Mouse (Mus musculus): ENCODE measurements at regions not wholly inside any gene's neighbourhood (a gene's known extent, or its start where the extent isn't known, plus 50 kb on each side); places are given as distances from the start of the nearest gene placed in this dataset.

GRCm38 (mm10) chr6:117000951-117001725 lies 167.2 kb upstream of the Cxcl12 start:
- no peak for DNase-seq

GRCm38 (mm10) chr6:117012621-117013020 lies 155.7 kb upstream of the Cxcl12 start:
- DNase-seq, result no peak

DNA sequence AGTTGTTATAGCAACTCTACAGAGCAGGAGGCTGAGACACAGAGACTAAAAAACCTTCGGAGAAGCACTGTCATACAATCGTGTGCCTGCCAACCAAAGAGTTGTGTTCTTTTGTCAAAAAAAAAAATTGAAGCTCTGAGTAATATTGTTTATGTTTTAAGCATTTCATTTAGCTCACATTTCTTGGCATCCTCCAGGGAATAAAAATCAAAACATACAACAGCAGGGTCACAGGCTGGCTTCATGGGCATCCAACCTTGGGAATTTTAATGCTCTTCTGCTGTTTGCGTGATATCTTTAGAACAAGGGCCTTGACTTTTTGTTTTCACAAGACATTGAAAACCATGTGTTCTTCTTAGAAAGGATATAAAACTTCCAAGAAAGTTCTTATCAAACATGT lies 152.9 kb upstream of the Cxcl12 start:
- no peak for DNase-seq

- DNase-seq, result no peak
Observed at GRCm38 (mm10) chr6:117021851-117022250, 146.5 kb upstream of the Cxcl12 start.

GRCm38 (mm10) chr6:117032042-117032746 lies 136.1 kb upstream of the Cxcl12 start:
- DNase-seq, result no peak

GRCm38 (mm10) chr6:117043744-117044143 lies 124.6 kb upstream of the Cxcl12 start:
- no peak for DNase-seq

DNA sequence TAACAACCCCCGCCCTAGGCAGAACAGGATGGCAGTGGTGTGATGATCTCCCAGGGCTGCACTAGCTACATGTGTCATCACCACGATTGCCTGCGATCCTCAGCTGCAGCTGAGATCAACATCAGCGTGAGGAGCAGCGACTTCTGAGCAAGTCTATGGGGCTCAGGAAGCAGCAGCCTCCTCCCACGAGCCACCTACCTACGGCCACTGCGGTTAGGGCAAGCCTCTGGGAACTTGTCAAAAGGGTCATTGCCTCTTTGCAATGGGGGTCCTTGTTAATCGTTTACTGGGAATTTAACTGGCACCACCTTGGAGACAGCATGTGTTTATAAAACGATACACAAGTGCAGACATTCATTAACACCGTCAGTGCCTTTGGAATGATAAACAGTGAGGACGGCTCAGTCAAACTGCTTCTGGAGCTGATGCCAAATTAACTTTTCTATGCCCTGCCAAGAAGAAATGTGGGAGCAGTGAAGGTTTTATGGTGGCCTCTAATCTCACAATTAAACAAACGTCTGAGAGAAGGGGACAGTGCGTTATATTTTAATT lies 118.8 kb upstream of the Cxcl12 start:
- no peak for DNase-seq

DNA sequence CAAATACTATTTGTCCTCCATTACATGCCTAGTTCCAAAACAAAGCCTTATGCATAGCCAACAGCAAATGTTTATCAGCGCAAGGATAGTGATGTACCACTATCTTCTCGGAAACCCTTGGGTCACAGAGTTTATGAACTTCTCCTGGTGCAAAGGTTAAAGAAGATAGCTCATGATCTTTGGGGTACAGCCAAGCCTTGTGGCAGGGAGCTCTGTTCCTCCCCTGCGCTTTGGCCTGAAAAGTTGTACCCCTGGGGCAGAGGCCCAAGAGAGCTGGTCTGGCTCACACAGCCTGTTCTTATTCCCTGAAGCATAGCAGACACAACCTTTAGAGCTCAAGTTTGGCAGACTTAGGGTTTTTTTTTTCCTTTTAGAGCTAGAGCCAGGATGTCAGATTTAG lies 107.6 kb upstream of the Cxcl12 start:
- DNase-seq, result no peak

GRCm38 (mm10) chr6:117067541-117068305 lies 100.6 kb upstream of the Cxcl12 start:
- no peak for DNase-seq

- no peak for DNase-seq
Observed at GRCm38 (mm10) chr6:117071311-117071710, 97.0 kb upstream of the Cxcl12 start.

DNA sequence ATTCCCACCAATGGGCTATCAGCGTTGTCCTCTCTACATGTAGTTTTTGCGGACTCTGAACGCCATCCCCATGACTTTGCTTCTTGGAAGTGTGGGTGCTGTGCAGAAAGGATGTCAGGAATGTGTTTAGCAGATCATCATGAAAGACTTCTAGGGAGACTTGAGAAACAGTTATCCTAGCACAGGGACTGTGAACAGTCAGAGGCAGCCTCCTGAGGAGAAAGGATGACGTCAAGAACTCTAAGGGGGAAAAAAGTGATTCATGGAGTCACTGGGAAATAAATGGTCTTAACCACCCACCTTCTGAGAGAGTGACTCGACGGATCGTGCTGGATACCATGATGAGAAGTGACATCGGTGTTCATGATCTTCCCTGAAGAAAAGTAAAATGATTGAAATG lies 96.5 kb upstream of the Cxcl12 start:
- DNase-seq, result no peak

DNA sequence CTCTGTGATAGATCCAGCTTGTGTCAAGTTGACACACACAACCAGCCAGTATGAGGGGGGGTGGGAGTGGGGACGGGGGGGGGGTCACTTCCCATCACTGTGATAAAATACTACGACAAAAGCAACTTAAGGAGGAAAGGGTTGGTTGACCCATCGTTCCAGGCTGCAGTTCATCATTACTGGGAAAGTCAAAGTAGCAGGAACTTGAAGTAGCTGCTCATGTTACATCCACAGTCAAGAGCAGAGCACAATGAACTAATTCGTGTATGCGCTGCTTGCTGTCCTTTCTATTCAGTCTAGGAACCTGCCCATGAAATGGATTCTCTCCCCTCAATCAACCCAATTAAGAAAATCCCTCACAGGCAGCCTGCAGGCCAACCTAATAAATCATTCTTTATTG lies 88.8 kb upstream of the Cxcl12 start:
- no peak for DNase-seq

- DNase-seq, result no peak
Observed at GRCm38 (mm10) chr6:117080973-117081372, 87.4 kb upstream of the Cxcl12 start.

DNA sequence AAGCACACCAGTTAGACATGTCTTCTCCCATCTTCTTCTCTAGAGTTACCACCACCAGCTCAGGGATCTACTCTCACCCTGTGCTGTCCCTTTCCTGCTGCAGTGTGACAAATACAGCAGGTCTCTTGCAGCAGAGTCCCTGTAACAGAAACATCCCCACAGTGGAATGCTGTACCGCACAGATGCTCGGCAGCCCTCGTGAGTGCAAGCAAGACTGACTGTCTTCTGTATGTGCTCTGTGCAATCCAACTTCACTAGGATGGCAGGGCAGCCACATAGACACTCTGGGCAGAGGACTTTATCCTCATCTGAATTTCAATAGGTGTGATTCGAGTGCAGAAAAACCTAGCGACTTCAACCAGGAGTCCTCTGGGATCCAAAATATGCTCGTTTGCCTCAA lies 84.1 kb upstream of the Cxcl12 start:
- DNase-seq, result no peak

DNA sequence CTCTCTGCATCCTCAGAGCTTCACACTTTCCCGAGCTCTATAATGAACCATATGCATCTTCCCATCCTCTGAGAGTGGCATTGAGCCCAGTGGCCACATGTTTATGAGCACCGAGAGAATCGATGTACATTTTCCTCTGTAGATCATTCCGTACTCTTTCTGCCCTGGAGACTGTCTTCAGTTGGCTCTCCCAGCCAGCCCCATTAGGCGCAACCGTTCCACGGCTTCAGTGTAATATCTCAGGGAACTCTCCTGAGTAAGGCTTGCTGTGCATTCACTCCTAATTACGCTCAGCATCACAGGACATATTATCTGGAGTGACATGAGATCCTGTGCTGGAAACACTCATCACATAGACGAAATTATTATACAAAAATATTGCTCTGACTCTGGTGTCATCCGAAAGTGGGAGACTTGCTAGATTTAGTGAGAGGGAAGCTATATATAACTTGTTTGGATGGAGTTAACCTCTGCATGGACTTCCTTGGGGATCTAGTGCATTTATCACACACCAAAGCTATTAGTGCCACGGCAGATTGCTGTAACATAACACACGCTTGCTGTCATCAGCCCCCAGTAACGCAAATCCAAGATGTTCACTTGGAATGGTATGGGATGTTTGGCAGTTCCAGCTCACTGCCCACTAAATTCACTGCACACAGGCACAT lies 83.4 kb upstream of the Cxcl12 start:
- DNase-seq, result no peak

DNA sequence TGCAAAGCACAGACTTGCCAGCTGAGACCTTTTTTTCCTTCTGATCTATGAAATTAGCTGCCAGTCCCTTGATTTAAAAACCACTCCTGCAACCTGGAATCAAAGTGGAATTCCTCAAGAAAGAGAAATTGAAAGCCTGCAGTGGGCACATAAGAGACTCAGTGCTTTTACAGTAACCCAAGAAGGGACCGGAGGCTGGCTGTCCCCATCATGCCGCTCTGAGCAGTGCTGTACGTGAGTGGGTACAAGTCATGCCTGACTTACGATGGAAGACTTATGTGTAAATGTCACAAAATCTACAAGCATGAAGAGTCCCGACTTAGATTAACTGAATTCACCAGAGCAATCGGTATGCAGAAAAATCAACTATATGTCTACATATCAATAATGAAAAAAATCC lies 73.6 kb upstream of the Cxcl12 start:
- no peak for DNase-seq

DNA sequence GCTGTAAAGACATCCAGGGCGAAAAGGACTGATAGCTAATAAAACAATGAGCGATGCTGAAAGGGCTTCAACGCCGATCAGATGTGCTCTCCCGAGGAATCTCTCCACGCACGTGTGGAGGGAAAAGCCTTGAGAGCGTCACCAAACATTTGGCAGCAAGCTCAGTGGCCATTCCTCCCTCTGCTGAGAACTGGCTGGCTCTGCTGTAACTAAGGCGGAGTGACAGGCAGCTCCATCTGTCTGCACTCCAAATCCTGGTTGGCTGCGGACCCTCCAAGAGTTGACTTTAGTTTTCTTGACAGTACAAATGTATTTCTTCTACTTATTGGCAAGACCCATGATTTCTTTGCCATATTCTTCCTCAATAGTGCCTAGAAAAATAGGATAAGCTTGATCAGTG lies 68.5 kb upstream of the Cxcl12 start:
- no peak for DNase-seq

DNA sequence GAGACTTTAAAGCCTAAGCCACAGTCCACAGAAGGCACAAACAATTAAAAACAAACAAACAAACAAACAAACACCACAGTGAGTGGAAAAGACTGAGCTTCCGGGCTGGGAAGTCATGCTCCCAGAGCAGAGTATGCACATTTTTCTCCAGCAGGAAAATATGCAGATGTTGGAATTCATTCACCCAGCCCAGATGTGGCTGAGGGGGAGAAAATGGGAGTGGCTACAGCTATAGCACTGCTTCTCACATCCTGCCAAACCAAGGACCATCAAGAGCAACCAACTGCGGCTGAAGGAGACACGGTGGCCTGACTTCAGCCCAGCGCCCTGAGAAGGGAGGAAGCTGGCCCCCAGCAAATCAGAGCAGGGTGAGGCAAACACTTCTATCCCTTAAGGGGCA lies 65.6 kb upstream of the Cxcl12 start:
- DNase-seq, result no peak

GRCm38 (mm10) chr6:117104047-117104446 lies 64.3 kb upstream of the Cxcl12 start:
- no peak for DNase-seq

DNA sequence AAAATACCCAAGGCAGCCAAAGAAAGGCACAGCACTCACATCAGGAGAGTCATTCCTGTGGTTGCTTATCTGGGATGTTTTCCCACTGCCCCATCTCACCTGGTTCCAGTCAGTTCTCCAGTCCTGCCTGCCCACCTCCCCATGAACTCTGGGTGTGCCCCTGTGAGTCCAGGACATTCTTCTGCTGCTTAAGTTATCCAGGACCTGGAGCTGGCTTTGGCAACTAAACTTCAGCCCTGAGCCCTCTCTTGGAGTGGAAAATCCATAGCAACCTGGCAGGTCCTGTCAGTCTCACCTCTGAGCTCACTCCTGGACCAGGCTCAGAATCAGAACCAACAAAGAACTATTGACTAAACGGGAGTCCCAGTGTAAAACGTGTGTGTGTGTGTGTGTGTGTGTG lies 63.9 kb upstream of the Cxcl12 start:
- DNase-seq, result no peak

GRCm38 (mm10) chr6:117105182-117105589 lies 63.1 kb upstream of the Cxcl12 start:
- no peak for DNase-seq

GRCm38 (mm10) chr6:117110291-117110690 lies 58.0 kb upstream of the Cxcl12 start:
- no peak for DNase-seq

- no peak for DNase-seq
Observed at GRCm38 (mm10) chr6:117114859-117115258, 53.5 kb upstream of the Cxcl12 start.
